Mouse (Mus musculus): ENCODE results near the gene Ifrd2.

DNA sequence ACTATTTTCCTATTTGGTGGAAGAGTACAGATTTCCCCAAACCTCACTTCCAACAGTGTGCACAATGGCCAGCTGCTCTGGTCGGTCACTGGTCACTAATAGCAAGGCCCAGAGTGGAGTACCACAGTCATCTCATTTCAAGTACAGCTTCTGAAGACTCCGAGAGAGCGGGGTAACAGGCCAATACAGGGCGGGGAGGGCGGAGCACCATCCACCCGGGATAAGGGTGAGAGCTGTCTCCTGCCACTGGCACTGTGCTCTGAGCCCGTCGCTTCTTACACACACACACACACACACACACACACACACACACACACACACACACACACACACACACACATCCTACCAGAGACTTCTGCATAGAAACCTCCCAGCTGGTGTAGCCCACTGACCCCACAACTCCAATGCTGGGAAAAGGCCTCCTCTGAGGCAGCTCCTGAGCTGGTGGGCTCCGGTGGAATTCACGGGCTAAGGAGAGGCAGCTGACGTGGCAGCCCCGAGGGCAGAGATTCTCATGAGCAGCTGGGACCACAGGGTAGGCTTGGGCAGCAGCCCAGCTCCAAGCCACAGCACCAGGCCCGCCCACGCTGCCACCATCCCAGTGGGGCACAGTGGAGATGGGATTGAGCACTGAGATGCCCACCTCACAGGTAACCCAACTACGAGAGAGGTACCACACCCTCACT is 38.9 kb downstream of the Ifrd2 start:
- TF ChIP-seq POLR2A (IDR thresholded peaks at IDR 0.05; ENCODE audit: insufficient read depth, low read length) (no peak), EP300 (IDR thresholded peaks at IDR 0.05; ENCODE audit: insufficient read depth, low read depth, low read length) (no peak)
